Mouse (Mus musculus): Measurements from ENCODE around the gene Kdm2b. TPM values are rescaled to one million over a fixed set of nuclear protein-coding genes. Genes with fewer than 3 reads are reported as not detected.

Kdm2b gene
- polyA plus RNA-seq, 1 experiment, result 50.9 TPM

- peak; percentile 73; the same call in 1 of the 2 replicates for TF ChIP-seq CTCF (IDR thresholded peaks at IDR 0.05; ENCODE audit: control insufficient read depth, insufficient read depth, insufficient replicate concordance, low read depth, low read length)
- TF ChIP-seq POLR2A (IDR thresholded peaks at IDR 0.05; ENCODE audit: control insufficient read depth, low read depth, low read length), result no peak
- peaks cover 8% of the 10 kb centered on the region for H3K4me1 ChIP-seq (ENCODE audit: control insufficient read depth, insufficient read depth, low read length)
Observed at GRCm38 (mm10) chr5:123010806-123011205, 21.2 kb upstream of the Kdm2b start.

DNA sequence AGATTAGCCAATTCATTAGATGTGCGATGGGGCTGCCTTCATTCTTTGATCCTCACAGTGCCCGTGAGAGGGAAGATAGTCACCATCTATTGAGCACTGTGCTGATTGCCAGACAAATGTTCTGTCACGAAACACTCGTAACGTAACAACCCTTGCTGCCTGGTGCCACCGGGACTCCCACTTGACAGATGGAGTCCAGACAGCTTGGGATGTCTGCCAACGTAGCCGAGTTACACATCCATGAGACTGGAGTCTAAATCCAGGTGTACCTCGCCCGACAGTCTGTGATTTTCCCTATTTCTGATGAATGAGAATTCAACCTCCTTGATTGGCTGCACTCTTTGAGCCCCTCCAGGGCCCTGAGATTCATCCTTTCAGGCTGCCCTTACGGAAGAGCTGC lies 20.2 kb upstream of the Kdm2b start:
- H3K27ac ChIP-seq (ENCODE audit: control insufficient read depth, insufficient read depth, low read depth, low read length), result no peak overlapping the region

More at GRCm38 (mm10) chr5:123010806-123011205, 21.2 kb upstream of the Kdm2b start:
- Histone ChIP-seq H3K27me3 (ENCODE audit: control insufficient read depth, insufficient read depth, low read length) (no peaks in the 10 kb centered on the region), H3K36me3 (ENCODE audit: control insufficient read depth, insufficient read depth, low read length) (no peaks in the 10 kb centered on the region), H3K27ac (ENCODE audit: control insufficient read depth, insufficient read depth, low read depth, low read length) (no peak overlapping the region), H3K4me3 (ENCODE audit: control insufficient read depth, low read depth, low read length) (no peak overlapping the region)

DNA sequence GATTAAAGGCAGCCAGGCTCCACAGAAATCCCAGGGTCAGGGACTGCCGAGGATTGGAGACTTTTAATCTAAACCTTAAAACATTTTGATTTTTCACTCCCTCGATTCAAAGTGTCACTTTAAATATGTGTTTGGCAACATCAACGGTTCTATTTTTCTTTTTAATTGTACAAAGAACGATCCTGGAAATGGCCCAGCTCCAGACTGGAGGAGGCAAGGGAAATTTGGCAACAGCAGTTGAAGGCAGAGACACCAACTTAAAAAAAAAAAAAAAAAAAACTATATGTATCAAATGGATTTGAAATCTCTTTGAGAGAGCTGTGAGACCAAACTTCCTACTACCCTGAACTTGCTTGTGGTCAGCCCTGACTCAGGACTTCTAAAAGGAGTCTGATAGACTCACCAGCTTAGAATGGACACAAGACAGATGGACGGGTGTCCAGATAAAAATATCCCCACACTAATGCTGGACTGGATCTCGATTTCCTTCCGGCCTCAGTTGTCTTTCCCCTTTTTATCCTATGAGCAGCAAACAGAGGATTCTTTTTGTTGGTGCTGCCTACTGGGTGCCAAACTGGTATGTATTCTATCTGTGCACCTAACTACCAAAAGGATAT lies 19.4 kb upstream of the Kdm2b start:
- Histone ChIP-seq H3K4me3 (ENCODE audit: control insufficient read depth, low read depth, low read length) (no peak overlapping the region), H3K36me3 (ENCODE audit: control insufficient read depth, insufficient read depth, low read length) (no peaks in the 10 kb centered on the region), H3K27ac (ENCODE audit: control insufficient read depth, insufficient read depth, low read depth, low read length) (no peak overlapping the region; the same call in 1 of the 2 replicates), H3K4me1 (ENCODE audit: control insufficient read depth, insufficient read depth, low read length) (no peaks in the 10 kb centered on the region; the same call in 1 of the 2 replicates), H3K27me3 (ENCODE audit: control insufficient read depth, insufficient read depth, low read length) (no peaks in the 10 kb centered on the region)
- TF ChIP-seq POLR2A (IDR thresholded peaks at IDR 0.05; ENCODE audit: control insufficient read depth, low read depth, low read length), result no peak
- no peak for TF ChIP-seq CTCF (IDR thresholded peaks at IDR 0.05; ENCODE audit: control insufficient read depth, insufficient read depth, insufficient replicate concordance, low read depth, low read length)

More for the DNA sequence above, 20.2 kb upstream of the Kdm2b start:
- no peak overlapping the region for H3K4me3 ChIP-seq (ENCODE audit: control insufficient read depth, low read depth, low read length)
- H3K4me1 ChIP-seq (ENCODE audit: control insufficient read depth, insufficient read depth, low read length), result peaks cover 4% of the 10 kb centered on the region
- H3K36me3 ChIP-seq (ENCODE audit: control insufficient read depth, insufficient read depth, low read length), result no peaks in the 10 kb centered on the region
- TF ChIP-seq CTCF (IDR thresholded peaks at IDR 0.05; ENCODE audit: control insufficient read depth, insufficient read depth, insufficient replicate concordance, low read depth, low read length), result no peak
- no peak for TF ChIP-seq POLR2A (IDR thresholded peaks at IDR 0.05; ENCODE audit: control insufficient read depth, low read depth, low read length)
- H3K27me3 ChIP-seq (ENCODE audit: control insufficient read depth, insufficient read depth, low read length), result no peaks in the 10 kb centered on the region

DNA sequence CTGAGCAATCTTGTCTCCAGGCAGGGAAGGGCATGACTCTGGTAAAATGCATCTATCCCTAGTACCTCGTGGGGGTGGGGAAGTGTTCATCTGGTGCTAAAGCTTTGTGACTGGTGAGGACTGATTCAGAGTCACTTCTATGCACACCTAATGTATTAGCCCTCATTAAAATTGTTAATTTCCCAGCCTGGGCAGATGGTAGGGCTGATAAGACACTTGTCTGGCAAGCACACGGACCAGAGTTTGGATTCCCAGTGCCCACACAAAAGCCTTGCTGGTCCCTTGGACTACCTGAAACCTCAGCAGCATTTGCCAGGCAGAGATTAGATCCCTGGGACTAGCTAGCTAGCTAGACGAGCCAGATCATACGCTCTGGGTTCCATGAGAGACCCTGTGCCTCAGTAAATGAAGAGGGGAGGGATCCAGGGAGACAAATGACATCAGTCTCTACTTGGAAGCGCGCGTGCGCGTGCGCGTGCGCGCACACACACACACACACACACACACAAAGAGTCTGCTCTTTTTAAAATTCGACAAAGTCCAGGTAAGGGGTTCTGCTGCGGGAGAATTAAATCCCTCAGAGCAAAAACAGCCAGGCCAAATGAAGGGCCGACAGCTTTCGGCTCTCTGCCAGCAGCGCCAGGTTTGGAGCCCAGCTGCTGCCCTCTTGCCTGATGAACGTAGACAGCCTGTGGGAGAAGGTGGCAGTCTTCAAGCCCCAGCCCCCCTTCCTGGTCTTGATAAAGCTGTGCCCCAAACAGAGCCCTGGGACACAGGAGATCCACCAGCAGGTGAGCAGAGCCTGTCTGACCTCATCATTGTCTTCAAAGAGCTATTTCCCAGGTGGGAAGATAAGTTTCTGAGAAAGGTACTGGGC lies 16.3 kb upstream of the Kdm2b start:
- H3K27me3 ChIP-seq (ENCODE audit: control insufficient read depth, insufficient read depth, low read length), result no peaks in the 10 kb centered on the region
- TF ChIP-seq POLR2A (IDR thresholded peaks at IDR 0.05; ENCODE audit: control insufficient read depth, low read depth, low read length), result no peak
- TF ChIP-seq CTCF (IDR thresholded peaks at IDR 0.05; ENCODE audit: control insufficient read depth, insufficient read depth, insufficient replicate concordance, low read depth, low read length), result no peak
- no peaks in the 10 kb centered on the region for H3K4me1 ChIP-seq (ENCODE audit: control insufficient read depth, insufficient read depth, low read length)
- no peaks in the 10 kb centered on the region for H3K36me3 ChIP-seq (ENCODE audit: control insufficient read depth, insufficient read depth, low read length)
- no peak overlapping the region for H3K27ac ChIP-seq (ENCODE audit: control insufficient read depth, insufficient read depth, low read depth, low read length)
- H3K4me3 ChIP-seq (ENCODE audit: control insufficient read depth, low read depth, low read length), result no peak overlapping the region

DNA sequence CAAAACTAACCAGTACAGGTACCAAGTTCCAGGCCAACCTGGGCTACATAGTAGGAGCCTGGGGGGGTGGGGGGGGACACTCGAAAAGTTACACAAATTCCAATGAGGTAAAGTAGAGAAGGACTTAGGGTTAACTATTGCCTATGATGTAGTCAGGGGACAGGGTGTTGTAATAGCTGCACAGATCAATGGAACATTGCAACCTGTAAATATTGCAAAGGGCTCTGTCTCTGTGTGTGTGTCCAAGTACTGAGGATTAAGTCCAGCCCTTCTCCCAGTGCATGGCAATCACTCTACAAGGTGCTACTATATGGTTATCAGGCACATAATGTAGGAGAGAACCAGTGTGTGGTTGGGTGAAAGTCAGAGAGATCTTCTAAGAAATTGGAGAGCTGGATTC lies 11.3 kb upstream of the Kdm2b start:
- TF ChIP-seq POLR2A (IDR thresholded peaks at IDR 0.05; ENCODE audit: control insufficient read depth, low read depth, low read length) (no peak), CTCF (IDR thresholded peaks at IDR 0.05; ENCODE audit: control insufficient read depth, insufficient read depth, insufficient replicate concordance, low read depth, low read length) (no peak)
- peaks cover 8% of the 10 kb centered on the region for H3K4me1 ChIP-seq (ENCODE audit: control insufficient read depth, insufficient read depth, low read length)
- H3K27ac ChIP-seq (ENCODE audit: control insufficient read depth, insufficient read depth, low read depth, low read length), result no peak overlapping the region
- no peaks in the 10 kb centered on the region for H3K36me3 ChIP-seq (ENCODE audit: control insufficient read depth, insufficient read depth, low read length)
- H3K4me3 ChIP-seq (ENCODE audit: control insufficient read depth, low read depth, low read length), result no peak overlapping the region
- H3K27me3 ChIP-seq (ENCODE audit: control insufficient read depth, insufficient read depth, low read length), result no peaks in the 10 kb centered on the region

- H3K4me1 ChIP-seq (ENCODE audit: control insufficient read depth, insufficient read depth, low read length), result peaks cover 8% of the 10 kb centered on the region
- H3K27ac ChIP-seq (ENCODE audit: control insufficient read depth, insufficient read depth, low read depth, low read length), result no peak overlapping the region
- no peak for TF ChIP-seq POLR2A (IDR thresholded peaks at IDR 0.05; ENCODE audit: control insufficient read depth, low read depth, low read length)
- TF ChIP-seq CTCF (IDR thresholded peaks at IDR 0.05; ENCODE audit: control insufficient read depth, insufficient read depth, insufficient replicate concordance, low read depth, low read length), result no peak
- no peaks in the 10 kb centered on the region for H3K27me3 ChIP-seq (ENCODE audit: control insufficient read depth, insufficient read depth, low read length)
- no peaks in the 10 kb centered on the region for H3K36me3 ChIP-seq (ENCODE audit: control insufficient read depth, insufficient read depth, low read length)
- no peak overlapping the region for H3K4me3 ChIP-seq (ENCODE audit: control insufficient read depth, low read depth, low read length)
Observed at GRCm38 (mm10) chr5:122997205-122998204, 7.9 kb upstream of the Kdm2b start.
